Mouse (Mus musculus) skeletal muscle tissue, adult 2 months (tissue): ENCODE results near the gene Asb4.

Experiments
- DNase-seq: peaks from one replicate; pipeline ENCODE4 v3.0.0-alpha.2; 2012; ENCODE audit warnings: low read depth, low spot score

Asb4 gene

GRCm38 (mm10) chr6:5390952-5391351, 7.8 kb downstream of the Asb4 start:
- DNase-seq, result no peak

GRCm38 (mm10) chr6:5394971-5395370, 11.8 kb downstream of the Asb4 start:
- no peak for DNase-seq

- DNase-seq, result no peak
Observed at GRCm38 (mm10) chr6:5396797-5397196, 13.6 kb downstream of the Asb4 start.

- DNase-seq, result peak; percentile 63
Observed at GRCm38 (mm10) chr6:5401394-5401793, 18.2 kb downstream of the Asb4 start.

GRCm38 (mm10) chr6:5403095-5403815, 20.1 kb downstream of the Asb4 start:
- DNase-seq, result no peak

GRCm38 (mm10) chr6:5404016-5404415, 20.8 kb downstream of the Asb4 start:
- DNase-seq, result no peak

GRCm38 (mm10) chr6:5408451-5409177, 25.4 kb downstream of the Asb4 start:
- DNase-seq, result peak; percentile 49

- no peak for DNase-seq
Observed at GRCm38 (mm10) chr6:5409676-5410075, 26.5 kb downstream of the Asb4 start.

GRCm38 (mm10) chr6:5410697-5411391, 27.7 kb downstream of the Asb4 start:
- peak; percentile 75 for DNase-seq

- peak; percentile 81 for DNase-seq
Observed at GRCm38 (mm10) chr6:5413282-5413681, 30.1 kb downstream of the Asb4 start.

GRCm38 (mm10) chr6:5421442-5421841, 38.3 kb downstream of the Asb4 start:
- no peak for DNase-seq

GRCm38 (mm10) chr6:5422386-5422785, 39.2 kb downstream of the Asb4 start:
- DNase-seq, result no peak

GRCm38 (mm10) chr6:5423594-5423993, 40.4 kb downstream of the Asb4 start:
- DNase-seq, result no peak

GRCm38 (mm10) chr6:5427033-5427432, 43.8 kb downstream of the Asb4 start:
- DNase-seq, result no peak

- DNase-seq, result no peak
Observed at GRCm38 (mm10) chr6:5429562-5429961, 46.4 kb downstream of the Asb4 start.

- no peak for DNase-seq
Observed at GRCm38 (mm10) chr6:5429982-5430550, 46.9 kb downstream of the Asb4 start.

- no peak for DNase-seq
Observed at GRCm38 (mm10) chr6:5433887-5434286, 50.7 kb downstream of the Asb4 start.

GRCm38 (mm10) chr6:5437757-5438156, 54.6 kb downstream of the Asb4 start:
- peak; percentile 18 for DNase-seq

GRCm38 (mm10) chr6:5441221-5441620, 58.0 kb downstream of the Asb4 start:
- DNase-seq, result no peak

GRCm38 (mm10) chr6:5442316-5443085, 59.3 kb downstream of the Asb4 start:
- DNase-seq, result peak; percentile 73

GRCm38 (mm10) chr6:5443104-5443863, 60.1 kb downstream of the Asb4 start:
- DNase-seq, result peak; percentile 85
